Mouse (Mus musculus): ENCODE data around the gene Dnajc4. TPM values are rescaled to one million over a fixed set of nuclear protein-coding genes. Genes with fewer than 3 reads are reported as not detected.

Gene Dnajc4
- polyA plus RNA-seq, 1 experiment from 2014 or later: 24.1 TPM

DNA sequence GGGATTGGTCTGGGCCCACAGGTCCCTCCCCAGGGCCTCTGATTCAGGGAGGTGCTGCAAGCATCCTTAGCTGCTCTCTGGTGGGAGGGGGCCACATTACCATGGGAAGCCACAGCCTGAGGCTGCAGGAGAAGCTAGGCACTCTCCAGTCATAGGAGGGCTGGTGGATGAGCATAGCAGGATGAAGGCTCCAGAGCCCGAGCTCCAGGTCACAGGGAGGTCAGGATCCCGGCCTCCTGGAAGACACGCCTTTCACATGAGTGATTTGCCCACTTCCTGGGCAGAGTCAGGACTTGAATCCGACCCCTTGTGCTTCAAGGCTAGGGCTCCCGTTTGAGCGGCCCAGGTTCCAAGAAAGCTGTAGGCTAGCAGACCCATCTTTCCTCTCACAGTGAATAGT is 20.7 kb downstream of the Dnajc4 start:
- Histone ChIP-seq H3K36me3 (peaks cover 3% of the 10 kb centered on the region), H3K27me3 (no peaks in the 10 kb centered on the region), H3K9ac (0 out of 2 replicates have a peak overlapping the region, but pooled peaks have one; percentile 7), H3K4me3 (replicated peaks) (no peak overlapping the region), H3K4me1 (peaks cover 65% of the 10 kb centered on the region), H3K27ac (peak overlapping the region; percentile 57; the same call in 1 of the 2 replicates), H3K4me2 (0 out of 2 replicates have a peak overlapping the region, but pooled peaks have one; percentile 3), H3K9me3 (replicated peaks) (no peaks in the 10 kb centered on the region)
- WGBS: 17% methylated on average over 6 of the region's 6 CpGs
- ATAC-seq (replicated peaks; ENCODE audit: low FRiP score): no peak

DNA sequence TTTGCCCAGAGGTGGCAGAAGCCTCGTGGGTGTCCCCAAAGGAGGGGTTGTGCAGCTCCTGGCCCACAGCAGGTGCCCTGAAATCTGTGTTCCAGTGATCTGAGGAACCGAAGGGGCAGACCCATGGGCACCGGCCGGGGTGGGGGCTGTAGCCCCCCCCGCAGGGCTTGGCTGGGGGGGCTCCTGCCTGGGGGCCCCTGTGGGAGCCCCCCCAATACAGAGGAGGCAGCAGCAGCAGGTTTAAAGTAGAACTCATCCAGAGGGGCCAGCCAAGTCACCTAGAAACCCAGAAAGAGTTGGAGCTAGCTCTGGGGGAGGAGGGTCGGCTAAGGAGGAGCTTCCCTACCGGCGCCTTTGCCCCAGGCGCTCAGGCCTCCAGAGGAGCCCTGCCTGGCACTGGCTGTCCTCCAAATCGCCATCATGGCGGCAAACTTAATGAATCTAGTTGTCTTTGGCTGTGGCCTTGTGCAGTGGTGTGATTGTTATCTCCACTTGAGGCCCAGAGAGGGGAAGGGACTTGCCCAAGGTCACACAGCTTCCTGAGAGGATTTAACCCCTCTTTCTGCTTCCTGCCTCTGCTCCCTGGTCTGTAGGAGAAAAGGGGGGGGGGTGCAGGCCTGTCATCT is 21.8 kb downstream of the Dnajc4 start:
- Histone ChIP-seq H3K27me3 (no peaks in the 10 kb centered on the region), H3K4me1 (peaks cover 55% of the 10 kb centered on the region), H3K9ac (no peak overlapping the region), H3K4me3 (replicated peaks) (peak overlapping the region; percentile 78), H3K27ac (peak overlapping the region; percentile 11; the same call in 1 of the 2 replicates), H3K4me2 (peak overlapping the region; percentile 72), H3K36me3 (peaks cover 13% of the 10 kb centered on the region), H3K9me3 (replicated peaks) (no peaks in the 10 kb centered on the region)
- ATAC-seq (replicated peaks; ENCODE audit: low FRiP score): no peak
- 21% methylated on average over 11 of the region's 11 CpGs for WGBS

DNA sequence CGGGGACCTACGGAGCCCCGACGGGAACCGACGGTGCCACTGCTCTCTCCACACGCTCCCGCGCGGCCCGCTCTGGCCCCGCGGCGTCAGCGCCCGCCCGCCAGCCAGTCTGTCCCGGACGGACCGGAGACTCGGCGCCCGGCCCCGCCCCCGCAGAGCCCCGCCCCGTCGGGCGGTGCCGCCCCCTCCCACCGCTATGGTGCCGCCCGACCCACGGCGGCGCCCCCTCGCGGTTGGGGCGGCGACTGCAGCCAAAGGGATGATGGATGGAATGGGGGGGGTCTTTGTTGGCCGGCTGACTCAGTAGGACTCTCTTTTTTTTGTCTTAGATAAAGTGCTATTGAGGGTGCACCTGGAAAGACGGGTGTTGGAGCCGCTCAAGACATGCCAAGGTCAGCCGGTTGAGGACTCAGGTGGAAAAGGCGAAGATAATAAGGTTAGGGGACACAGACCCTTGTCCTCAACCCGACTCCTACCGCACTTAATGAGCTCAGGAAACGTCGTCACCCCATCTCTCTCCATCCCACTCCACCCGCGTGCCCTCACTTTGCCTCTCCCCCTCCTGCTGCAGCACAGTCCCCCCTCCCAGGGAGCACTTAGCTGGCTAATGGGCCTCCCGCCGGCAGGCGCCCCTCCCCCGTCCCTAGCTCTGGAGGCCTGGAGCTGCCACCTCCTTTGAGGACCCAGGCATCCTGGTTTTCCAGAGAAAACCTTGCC is 22.5 kb downstream of the Dnajc4 start:
- Histone ChIP-seq H3K9ac (peak overlapping the region; percentile 73), H3K36me3 (peaks cover 21% of the 10 kb centered on the region), H3K9me3 (replicated peaks) (no peaks in the 10 kb centered on the region), H3K4me3 (replicated peaks) (peak overlapping the region; percentile 78), H3K27ac (peak overlapping the region; percentile 61), H3K27me3 (no peaks in the 10 kb centered on the region), H3K4me2 (peak overlapping the region; percentile 72), H3K4me1 (peaks cover 55% of the 10 kb centered on the region)
- ATAC-seq (replicated peaks; ENCODE audit: low FRiP score): peak; percentile 40
- under 1% methylated on average over 54 of the region's 55 CpGs for WGBS

DNA sequence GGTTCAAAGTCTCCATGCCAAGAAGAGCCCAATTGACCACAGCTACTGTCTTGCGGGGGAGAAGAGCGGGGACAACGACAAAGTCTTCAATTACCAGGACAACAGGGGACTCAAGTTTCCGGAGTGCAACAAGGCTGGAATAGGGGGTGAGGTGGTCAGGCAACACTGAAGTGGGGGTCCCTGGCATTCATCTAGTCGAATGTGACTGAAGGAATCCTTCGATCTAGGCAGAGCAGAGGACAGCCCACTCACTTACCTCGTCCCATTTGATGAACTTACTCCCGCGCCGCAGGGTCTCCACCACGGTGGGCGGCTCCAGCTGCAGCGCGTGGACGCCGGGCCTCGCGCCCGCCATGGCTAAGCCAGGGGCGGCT is 23.1 kb downstream of the Dnajc4 start:
- Histone ChIP-seq H3K9me3 (replicated peaks) (no peaks in the 10 kb centered on the region), H3K4me2 (peak overlapping the region; percentile 72), H3K27ac (peak overlapping the region; percentile 61), H3K27me3 (no peaks in the 10 kb centered on the region), H3K9ac (peak overlapping the region; percentile 73), H3K4me1 (peaks cover 55% of the 10 kb centered on the region), H3K36me3 (peaks cover 26% of the 10 kb centered on the region), H3K4me3 (replicated peaks) (peak overlapping the region; percentile 78)
- 0% methylated on average over 20 of the region's 20 CpGs for WGBS
- ATAC-seq (replicated peaks; ENCODE audit: low FRiP score): peak; percentile 12

DNA sequence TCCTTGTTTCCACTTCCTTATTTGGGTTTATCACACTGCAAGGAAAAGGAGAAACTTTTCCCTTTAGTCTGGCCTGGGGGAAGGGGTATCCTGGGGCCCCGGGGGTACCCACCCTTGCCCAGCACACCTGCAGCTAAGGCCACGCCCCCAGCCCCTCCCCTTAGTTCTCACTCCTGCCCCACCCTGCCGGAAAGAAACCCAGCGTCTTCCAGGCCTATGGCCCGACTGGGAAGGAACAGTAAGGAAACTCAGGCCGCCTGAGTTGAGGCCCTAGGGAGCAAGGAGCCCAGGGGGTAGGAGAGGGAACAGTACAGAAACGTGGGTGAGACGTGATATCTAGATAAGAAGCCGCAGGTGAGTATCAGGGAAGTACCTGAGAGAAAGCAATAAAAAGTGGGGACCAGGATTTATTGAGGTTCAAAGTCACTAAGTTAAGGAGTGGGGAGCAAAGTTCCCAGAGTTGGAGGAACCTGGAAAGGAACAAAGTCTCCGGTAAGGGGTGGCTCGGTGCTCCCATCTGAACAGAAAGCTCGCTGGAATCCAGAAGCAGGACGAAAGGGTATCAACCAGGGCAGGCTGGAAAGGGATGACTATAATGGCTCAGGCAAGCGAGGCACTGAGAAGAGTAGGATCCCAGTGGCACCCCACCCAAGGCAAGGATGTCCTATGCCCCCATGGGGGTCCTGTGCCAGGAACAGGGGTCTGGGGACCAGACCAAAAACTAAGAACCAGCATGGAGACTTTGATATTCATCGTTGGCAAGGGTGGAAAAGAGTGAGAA is 23.7 kb downstream of the Dnajc4 start:
- peaks cover 50% of the 10 kb centered on the region for H3K4me1 ChIP-seq
- 7% methylated on average over 15 of the region's 15 CpGs for WGBS
- peak overlapping the region; percentile 61 for H3K27ac ChIP-seq
- peak overlapping the region; percentile 73 for H3K9ac ChIP-seq
- H3K4me2 ChIP-seq: peak overlapping the region; percentile 72
- peaks cover 32% of the 10 kb centered on the region for H3K36me3 ChIP-seq
- H3K4me3 ChIP-seq (replicated peaks): peak overlapping the region; percentile 78
- no peaks in the 10 kb centered on the region for H3K27me3 ChIP-seq
- no peaks in the 10 kb centered on the region for H3K9me3 ChIP-seq (replicated peaks)
- no peak for ATAC-seq (replicated peaks; ENCODE audit: low FRiP score)

DNA sequence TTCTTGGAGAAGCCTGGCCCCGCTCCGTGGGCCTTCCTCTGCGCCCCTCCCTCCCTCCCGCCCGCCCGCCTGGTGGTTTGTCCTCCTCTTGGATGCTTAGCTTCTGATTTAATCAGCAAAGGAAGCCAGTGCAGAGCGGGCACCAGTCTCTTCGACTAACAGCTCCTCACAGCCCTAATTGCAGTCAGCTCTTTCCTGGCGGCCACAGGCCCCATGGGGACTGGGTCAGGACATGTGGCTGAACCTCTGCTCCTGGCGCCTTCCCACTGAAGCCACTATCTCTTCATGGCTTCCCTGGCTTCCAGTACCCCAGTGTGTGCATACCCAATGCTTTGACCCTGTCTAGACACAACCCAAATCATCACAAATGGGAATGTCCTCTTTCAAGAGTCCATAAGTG is 35.9 kb downstream of the Dnajc4 start:
- H3K27ac ChIP-seq: no peak overlapping the region
- no peak for ATAC-seq (replicated peaks; ENCODE audit: low FRiP score)
- H3K4me1 ChIP-seq: peaks cover 15% of the 10 kb centered on the region
- WGBS: 82% methylated on average over 10 of the region's 10 CpGs
- H3K4me2 ChIP-seq: no peak overlapping the region
- peaks cover 73% of the 10 kb centered on the region for H3K36me3 ChIP-seq
- no peaks in the 10 kb centered on the region for H3K9me3 ChIP-seq (replicated peaks)
- H3K4me3 ChIP-seq (replicated peaks): no peak overlapping the region
- H3K9ac ChIP-seq: no peak overlapping the region
- H3K27me3 ChIP-seq: no peaks in the 10 kb centered on the region

DNA sequence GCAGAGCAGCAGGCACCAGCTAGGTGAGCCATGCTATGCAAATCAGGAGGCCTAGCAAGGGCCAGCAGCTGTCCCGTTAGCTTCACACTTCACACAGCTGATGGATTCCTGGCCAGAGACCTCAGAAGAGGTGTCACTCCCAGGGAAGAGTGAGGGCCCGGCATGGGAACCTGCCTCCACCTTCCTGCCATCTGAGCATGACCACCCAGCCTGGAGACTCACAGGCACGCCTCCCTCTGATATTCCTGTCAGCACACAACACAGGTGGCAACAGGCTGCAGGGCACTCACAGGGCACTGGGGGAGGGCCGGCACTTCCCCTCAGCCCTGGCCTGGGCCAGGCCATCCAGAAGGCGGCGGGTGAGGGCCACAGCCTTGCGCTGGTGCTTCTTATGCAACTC is 36.9 kb downstream of the Dnajc4 start:
- 76% methylated on average over 7 of the region's 7 CpGs for WGBS

DNA sequence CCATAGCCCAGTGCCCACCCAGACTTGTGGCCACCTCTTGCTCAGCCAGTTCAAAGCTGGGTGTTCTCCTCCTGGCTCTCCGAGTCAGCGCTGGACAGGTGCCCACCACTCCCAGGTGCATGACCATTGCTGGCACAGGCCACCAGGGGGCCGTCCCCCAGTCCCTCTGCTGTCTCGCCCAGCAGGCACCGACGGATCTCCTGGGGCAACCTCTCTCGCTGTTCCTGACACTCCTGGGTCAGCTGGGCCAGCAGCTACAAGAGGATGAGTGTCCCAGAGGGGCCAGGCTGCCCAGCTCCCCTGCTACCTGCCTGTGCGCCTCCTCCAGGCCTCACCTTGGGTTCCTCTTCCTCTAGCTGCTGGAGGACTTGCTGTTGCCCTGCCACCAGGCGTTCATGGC is 38.3 kb downstream of the Dnajc4 start:
- WGBS: 50% methylated on average over 9 of the region's 9 CpGs
- H3K9ac ChIP-seq: no peak overlapping the region
- H3K4me3 ChIP-seq (replicated peaks): no peak overlapping the region
- no peaks in the 10 kb centered on the region for H3K27me3 ChIP-seq
- no peak for ATAC-seq (replicated peaks; ENCODE audit: low FRiP score)
- no peak overlapping the region for H3K27ac ChIP-seq
- no peak overlapping the region for H3K4me2 ChIP-seq
- no peaks in the 10 kb centered on the region for H3K9me3 ChIP-seq (replicated peaks)
- peaks cover 54% of the 10 kb centered on the region for H3K36me3 ChIP-seq
- peaks cover 29% of the 10 kb centered on the region for H3K4me1 ChIP-seq

More for the DNA sequence above, 36.9 kb downstream of the Dnajc4 start:
- Histone ChIP-seq H3K4me3 (replicated peaks) (no peak overlapping the region), H3K36me3 (peaks cover 68% of the 10 kb centered on the region), H3K9ac (no peak overlapping the region), H3K27me3 (no peaks in the 10 kb centered on the region), H3K27ac (no peak overlapping the region), H3K9me3 (replicated peaks) (no peaks in the 10 kb centered on the region), H3K4me2 (no peak overlapping the region), H3K4me1 (peaks cover 16% of the 10 kb centered on the region)
- no peak for ATAC-seq (replicated peaks; ENCODE audit: low FRiP score)

DNA sequence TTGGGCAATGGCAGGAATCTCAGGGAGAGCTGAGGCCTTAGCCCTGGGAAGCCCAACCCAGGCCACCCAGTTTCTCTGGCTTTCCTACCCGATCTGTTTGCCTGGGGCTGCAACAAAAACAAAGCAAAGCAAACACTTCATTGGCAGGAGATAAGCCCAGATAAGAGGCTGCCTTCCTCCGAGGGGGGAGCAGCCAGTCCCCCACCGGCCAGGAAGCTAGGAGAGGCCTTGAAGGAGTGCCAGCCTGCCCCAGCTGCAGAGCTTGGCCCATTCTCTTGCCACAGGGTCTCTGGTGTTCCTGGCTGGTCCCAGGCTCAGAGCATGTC is 39.7 kb downstream of the Dnajc4 start:
- peak overlapping the region; percentile 54 for H3K4me3 ChIP-seq (replicated peaks)
- 0 out of 2 replicates have a peak, but pooled peaks have one; percentile 10 for ATAC-seq (replicated peaks; ENCODE audit: low FRiP score)

DNA sequence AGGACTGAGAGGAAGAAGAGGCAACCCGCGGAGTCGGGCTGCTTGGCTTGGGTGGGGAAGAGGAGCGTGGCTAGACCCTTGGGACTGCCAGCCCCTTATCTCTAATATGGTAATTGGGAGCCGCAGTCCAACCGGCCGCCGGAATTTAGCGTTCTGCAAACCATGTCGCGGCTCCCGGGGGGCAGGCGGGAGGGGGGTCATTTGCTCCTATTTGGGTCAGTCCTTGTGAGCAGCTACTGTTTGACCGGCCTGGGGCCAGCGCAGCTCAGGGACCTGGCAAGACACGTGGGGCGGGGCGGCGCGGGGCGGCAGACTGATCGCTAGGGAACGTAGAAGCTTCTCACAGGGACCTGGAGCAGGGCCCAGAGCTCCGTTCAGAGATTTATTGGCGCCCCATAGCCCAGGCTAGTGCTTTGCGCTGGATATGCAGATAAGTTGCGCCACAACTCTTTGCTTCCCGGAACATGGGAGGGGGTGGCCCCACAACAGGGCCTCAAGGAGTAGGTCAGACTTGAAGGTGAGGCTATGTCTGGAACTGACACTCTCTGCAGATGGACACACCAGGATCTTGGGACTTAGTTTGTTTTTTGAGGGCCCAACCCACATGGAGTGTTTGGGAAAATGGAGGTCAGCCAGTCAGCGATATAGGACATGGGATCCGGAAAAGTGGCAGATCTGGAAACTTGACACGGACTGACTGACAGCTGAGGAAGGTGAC is 40.2 kb downstream of the Dnajc4 start:
- Histone ChIP-seq H3K4me1 (peaks cover 29% of the 10 kb centered on the region), H3K9me3 (replicated peaks) (no peaks in the 10 kb centered on the region), H3K36me3 (peaks cover 37% of the 10 kb centered on the region), H3K27ac (peak overlapping the region; percentile 96), H3K9ac (peak overlapping the region; percentile 68), H3K4me3 (replicated peaks) (peak overlapping the region; percentile 54), H3K27me3 (no peaks in the 10 kb centered on the region), H3K4me2 (peak overlapping the region; percentile 92)
- peak; percentile 40 for ATAC-seq (replicated peaks; ENCODE audit: low FRiP score)
- WGBS: 1% methylated on average over 31 of the region's 31 CpGs

More for the DNA sequence above, 39.7 kb downstream of the Dnajc4 start:
- H3K27me3 ChIP-seq: no peaks in the 10 kb centered on the region
- H3K9ac ChIP-seq: peak overlapping the region; percentile 68
- WGBS: 8% methylated on average over 3 of the region's 3 CpGs
- H3K4me1 ChIP-seq: peaks cover 29% of the 10 kb centered on the region
- H3K36me3 ChIP-seq: peaks cover 41% of the 10 kb centered on the region
- H3K27ac ChIP-seq: peak overlapping the region; percentile 96
- peak overlapping the region; percentile 92 for H3K4me2 ChIP-seq
- no peaks in the 10 kb centered on the region for H3K9me3 ChIP-seq (replicated peaks)

DNA sequence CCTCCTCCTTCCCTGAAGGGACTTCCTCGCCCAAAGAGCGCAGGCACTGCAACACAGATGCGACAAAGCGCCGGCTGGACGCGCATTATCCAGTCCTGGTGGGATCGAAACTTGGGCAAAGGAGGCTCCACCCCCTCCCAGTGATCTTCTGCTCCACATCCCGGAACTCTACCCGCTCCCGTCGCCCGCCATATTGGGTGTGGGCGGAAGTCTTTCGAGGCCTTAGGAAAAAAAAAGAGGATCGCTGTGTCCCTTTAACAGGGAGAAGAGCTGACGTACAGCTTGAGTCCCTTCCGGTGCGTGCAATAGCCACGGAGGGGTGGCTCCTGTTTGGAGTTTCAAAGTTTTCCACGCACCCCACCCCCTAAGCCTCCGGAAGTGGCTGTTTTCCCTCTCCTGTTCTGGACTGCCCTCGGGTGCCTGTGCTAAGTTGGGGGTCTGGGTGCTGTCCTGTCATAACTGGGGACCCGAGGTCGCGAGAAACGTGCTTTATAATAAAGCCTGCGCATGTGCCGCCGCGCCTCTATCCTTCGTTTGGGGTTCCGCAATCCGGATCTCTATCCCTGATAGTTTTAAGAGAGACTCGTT is 40.9 kb downstream of the Dnajc4 start:
- Histone ChIP-seq H3K4me3 (replicated peaks) (peak overlapping the region; percentile 54), H3K4me1 (peaks cover 29% of the 10 kb centered on the region), H3K27me3 (no peaks in the 10 kb centered on the region), H3K4me2 (peak overlapping the region; percentile 92), H3K9me3 (replicated peaks) (no peaks in the 10 kb centered on the region), H3K27ac (peak overlapping the region; percentile 96), H3K36me3 (peaks cover 35% of the 10 kb centered on the region), H3K9ac (peak overlapping the region; percentile 68)
- ATAC-seq (replicated peaks; ENCODE audit: low FRiP score): peak; percentile 81
- under 1% methylated on average over 35 of the region's 35 CpGs for WGBS
